Mouse (Mus musculus) intestine, embryonic 16.5 days (tissue): ENCODE data around the gene Naa38. TPM values are rescaled to one million over a fixed set of nuclear protein-coding genes. Genes with fewer than 3 reads are reported as not detected.

Source experiments
- ATAC-seq: fragments of 200-750 bp; cut with Nextera tagmentation; 2 replicates; pipeline ENCODE4 v1.8.0; 2017; ENCODE audit warnings: moderate TSS enrichment, moderate library complexity
- H3K27ac ChIP-seq: fragments of 300-500 bp; sonication (generic); 2 replicates; pipeline ENCODE4 v1.5.1; 2014; ENCODE audit warnings: mild to moderate bottlenecking, low read length
- H3K27me3 ChIP-seq: fragments of 300-500 bp; sonication (generic); replicated peaks from 2 replicates; pipeline ENCODE4 v1.6.1; 2014; ENCODE audit warnings: low read length, control low read depth, mixed read lengths; ENCODE audit not compliant: control insufficient read depth, insufficient read depth
- H3K36me3 ChIP-seq: fragments of 300-500 bp; sonication (generic); 2 replicates; pipeline ENCODE4 v1.6.1; 2014; ENCODE audit warnings: low read length, control low read depth; ENCODE audit not compliant: control insufficient read depth, insufficient read depth
- H3K4me1 ChIP-seq: fragments of 300-500 bp; sonication (generic); 2 replicates; pipeline ENCODE4 v1.6.1; 2014; ENCODE audit warnings: low read length, control low read depth, mixed read lengths; ENCODE audit not compliant: control insufficient read depth, insufficient read depth
- H3K4me2 ChIP-seq: fragments of 300-500 bp; sonication (generic); 2 replicates; pipeline ENCODE4 v1.6.1; 2014; ENCODE audit warnings: low read depth, low read length, control low read depth
- H3K4me3 ChIP-seq: fragments of 300-500 bp; sonication (generic); 2 replicates; pipeline ENCODE4 v1.5.1; 2014; ENCODE audit warnings: mild to moderate bottlenecking, low read length
- H3K9ac ChIP-seq: fragments of 300-500 bp; sonication (generic); 2 replicates; pipeline ENCODE4 v1.6.1; 2014; ENCODE audit warnings: low read depth, low read length
- H3K9me3 ChIP-seq: fragments of 300-500 bp; sonication (generic); 2 replicates; pipeline ENCODE4 v1.6.1; 2016; ENCODE audit warnings: low read length, control low read depth; ENCODE audit not compliant: control insufficient read depth
- WGBS: fragments of 180-500 bp; shearing (Covaris S2); extraction: QIAGEN DNeasy Blood & Tissue Kit; methylation state at CpG from one replicate; pipeline ENCODE4 v1.1.7; 2014; 5-methylcytosine and 5-hydroxymethylcytosine counted together
- polyA plus RNA-seq: library from polyadenylated mRNA; unstranded; fragments of >200 nt; fragmentation: Nextera tagmentation; extraction: Ambion mirVana; gene quantifications from 2 replicates; pipeline ENCODE4 v1.2.1, GENCODE M21; 2015

The Naa38 gene
- polyA plus RNA-seq, 1 experiment from 2014 or later, result 170 TPM

DNA sequence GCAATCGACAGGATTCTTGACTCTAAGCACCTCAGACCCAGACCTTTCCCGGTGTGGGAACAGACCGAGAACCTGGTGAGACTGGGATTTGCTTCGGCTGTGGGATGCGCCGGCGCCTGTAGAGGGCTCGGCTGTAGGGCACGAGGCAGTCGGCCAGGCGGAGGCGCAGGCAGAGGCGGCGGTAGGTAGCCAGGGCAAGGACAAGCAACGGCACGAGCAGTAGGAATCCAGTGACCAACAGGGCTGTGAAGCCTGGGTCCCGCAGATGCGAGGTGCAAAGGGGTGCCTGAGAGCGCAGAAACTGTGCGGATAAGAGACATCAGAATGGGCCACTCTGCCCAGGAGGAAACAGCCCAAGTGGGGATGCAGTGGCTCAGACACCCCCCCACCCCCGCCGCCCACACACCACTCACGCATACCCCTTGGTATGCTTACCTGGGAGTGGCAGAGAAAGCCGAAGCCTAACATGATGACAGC, 2.3 kb downstream of the Naa38 start:
- H3K4me3 ChIP-seq, result peak overlapping the region; percentile 30
- H3K9me3 ChIP-seq, result no peaks in the 10 kb centered on the region
- peak overlapping the region; percentile 7 for H3K4me2 ChIP-seq
- no peaks in the 10 kb centered on the region for H3K27me3 ChIP-seq
- 31% methylated on average over 24 of the region's 24 CpGs for WGBS
- H3K27ac ChIP-seq, result peak overlapping the region; percentile 49
- peaks cover 14% of the 10 kb centered on the region for H3K36me3 ChIP-seq
- peak overlapping the region; percentile 58 for H3K9ac ChIP-seq
- no peak for ATAC-seq
- H3K4me1 ChIP-seq, result peaks cover 36% of the 10 kb centered on the region

DNA sequence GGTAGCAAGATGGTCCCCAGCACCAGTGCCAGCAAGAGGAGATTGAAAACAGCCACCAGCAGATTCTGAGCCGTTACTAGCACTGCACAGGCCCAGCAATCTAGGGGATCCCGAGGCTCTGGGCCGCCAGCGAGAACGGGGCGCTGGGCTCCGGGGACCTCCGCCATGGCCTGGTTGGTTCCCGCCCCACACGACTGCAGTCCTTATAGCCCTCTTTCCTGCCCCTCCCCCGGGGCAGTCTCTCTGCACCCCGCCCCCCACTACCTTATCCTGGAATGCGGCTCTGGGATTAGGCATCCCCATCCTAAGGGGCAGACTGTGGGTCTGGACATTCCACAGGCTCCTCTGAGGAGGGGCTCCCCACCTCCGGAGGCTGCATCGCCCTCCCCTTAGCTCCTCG, 2.8 kb downstream of the Naa38 start, which contains the start of gene Tmem88:
TSS of gene Tmem88 (minus strand) at position 176 of the 400 bp plus-strand sequence.
- H3K9me3 ChIP-seq, result no peaks in the 10 kb centered on the region
- peaks cover 14% of the 10 kb centered on the region for H3K36me3 ChIP-seq
- H3K27ac ChIP-seq, result peak within 1 kb of the TSS; percentile 49
- peak within 1 kb of the TSS; percentile 58 for H3K9ac ChIP-seq
- peak within 1 kb of the TSS; percentile 7 for H3K4me2 ChIP-seq
- H3K4me3 ChIP-seq, result peak within 1 kb of the TSS; percentile 69
- H3K27me3 ChIP-seq, result no peaks in the 10 kb centered on the region
- WGBS, result 27% methylated on average over 16 of the region's 16 CpGs
- no peak for ATAC-seq
- H3K4me1 ChIP-seq, result peaks cover 36% of the 10 kb centered on the region

DNA sequence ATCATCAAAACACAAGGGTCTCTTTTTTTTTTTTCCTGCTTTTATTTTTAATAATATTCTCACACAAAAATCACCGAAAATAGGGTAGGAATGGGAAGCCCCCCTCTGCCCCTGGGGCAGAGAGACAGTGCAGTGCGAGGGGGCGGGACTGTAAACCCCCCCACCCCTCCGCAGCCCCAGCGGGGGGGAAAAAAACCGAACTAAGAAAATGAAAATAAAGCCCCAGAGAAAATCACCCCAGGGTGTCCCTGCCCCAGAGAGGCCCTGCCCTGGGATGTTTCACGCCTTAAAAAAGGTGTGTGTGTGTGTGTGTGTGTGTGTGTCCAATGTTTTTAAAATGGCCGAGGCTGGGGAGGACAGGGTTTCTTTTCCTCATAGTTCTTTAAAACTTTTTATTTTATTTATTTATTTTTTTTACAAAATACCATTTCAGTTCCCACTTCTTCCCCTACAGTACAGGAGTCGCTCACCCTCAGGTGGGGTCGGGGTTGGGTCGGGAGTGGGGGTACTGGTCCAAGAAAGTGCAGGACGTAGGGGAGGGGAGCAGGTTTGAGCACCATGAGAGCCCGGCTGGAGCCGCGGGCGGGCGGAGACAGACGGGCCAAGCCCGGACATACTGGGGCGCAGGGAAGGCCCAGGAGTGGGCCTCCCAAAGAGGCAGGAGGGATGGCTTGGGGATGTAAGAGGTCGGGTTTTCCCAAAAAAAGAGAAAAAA, 3.4 kb downstream of the Naa38 start:
- Histone ChIP-seq H3K9me3 (no peaks in the 10 kb centered on the region), H3K9ac (peak overlapping the region; percentile 58), H3K27me3 (no peaks in the 10 kb centered on the region), H3K27ac (peak overlapping the region; percentile 24; the same call in 1 of the 2 replicates), H3K4me2 (peak overlapping the region; percentile 7; the same call in 1 of the 2 replicates), H3K36me3 (peaks cover 19% of the 10 kb centered on the region), H3K4me1 (peaks cover 36% of the 10 kb centered on the region), H3K4me3 (peak overlapping the region; percentile 30)
- ATAC-seq, result no peak
- 38% methylated on average over 21 of the region's 21 CpGs for WGBS

DNA sequence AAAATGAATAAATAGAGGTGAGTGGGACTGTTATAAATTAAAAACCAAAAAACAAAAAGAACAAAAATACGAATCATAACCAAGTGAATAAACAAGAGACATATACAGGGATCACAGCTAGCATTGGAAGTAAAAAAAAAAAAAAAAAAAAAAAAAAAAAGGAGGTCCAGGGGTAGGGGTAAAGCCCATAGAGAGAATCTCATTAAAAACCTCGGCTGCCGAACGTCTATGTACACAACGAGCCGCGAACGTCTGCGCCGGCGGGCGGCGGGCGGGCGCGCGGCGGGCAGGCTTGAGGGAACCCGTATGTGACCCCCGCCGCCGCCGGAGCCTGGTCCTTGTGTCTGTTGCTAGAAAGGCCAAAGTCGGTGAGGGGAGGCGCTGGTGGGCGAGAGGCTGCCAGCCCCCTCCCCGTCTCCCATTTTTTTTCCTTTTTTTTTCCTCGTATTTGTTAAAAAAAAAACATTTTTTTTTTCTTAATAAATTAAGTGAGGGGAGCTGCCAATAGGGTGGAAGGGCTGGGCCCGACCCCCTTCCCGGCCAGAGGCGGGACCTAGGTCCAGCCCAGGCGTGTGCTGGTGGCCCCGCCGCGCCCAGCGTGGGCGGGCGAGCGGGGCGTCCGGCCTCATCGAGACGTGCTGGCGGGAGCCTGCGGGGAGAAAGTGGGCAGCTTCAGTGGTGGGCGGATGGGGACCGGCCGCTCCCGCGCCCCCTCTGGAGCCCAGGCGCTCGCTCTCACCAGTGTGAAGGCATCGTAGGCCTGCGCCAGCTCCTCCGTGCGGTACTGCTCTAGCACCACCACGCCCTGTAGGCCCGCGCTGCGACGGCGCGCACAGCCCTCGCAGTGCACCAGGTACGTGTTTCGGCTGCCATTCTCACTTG, 4.2 kb downstream of the Naa38 start:
- Histone ChIP-seq H3K4me1 (peaks cover 36% of the 10 kb centered on the region), H3K36me3 (peaks cover 27% of the 10 kb centered on the region), H3K27ac (no peak overlapping the region), H3K9ac (peak overlapping the region; percentile 47; the same call in 1 of the 2 replicates), H3K4me2 (no peak overlapping the region), H3K9me3 (no peaks in the 10 kb centered on the region), H3K27me3 (no peaks in the 10 kb centered on the region), H3K4me3 (no peak overlapping the region; the same call in 1 of the 2 replicates)
- WGBS, result 43% methylated on average over 66 of the region's 66 CpGs
- no peak for ATAC-seq

DNA sequence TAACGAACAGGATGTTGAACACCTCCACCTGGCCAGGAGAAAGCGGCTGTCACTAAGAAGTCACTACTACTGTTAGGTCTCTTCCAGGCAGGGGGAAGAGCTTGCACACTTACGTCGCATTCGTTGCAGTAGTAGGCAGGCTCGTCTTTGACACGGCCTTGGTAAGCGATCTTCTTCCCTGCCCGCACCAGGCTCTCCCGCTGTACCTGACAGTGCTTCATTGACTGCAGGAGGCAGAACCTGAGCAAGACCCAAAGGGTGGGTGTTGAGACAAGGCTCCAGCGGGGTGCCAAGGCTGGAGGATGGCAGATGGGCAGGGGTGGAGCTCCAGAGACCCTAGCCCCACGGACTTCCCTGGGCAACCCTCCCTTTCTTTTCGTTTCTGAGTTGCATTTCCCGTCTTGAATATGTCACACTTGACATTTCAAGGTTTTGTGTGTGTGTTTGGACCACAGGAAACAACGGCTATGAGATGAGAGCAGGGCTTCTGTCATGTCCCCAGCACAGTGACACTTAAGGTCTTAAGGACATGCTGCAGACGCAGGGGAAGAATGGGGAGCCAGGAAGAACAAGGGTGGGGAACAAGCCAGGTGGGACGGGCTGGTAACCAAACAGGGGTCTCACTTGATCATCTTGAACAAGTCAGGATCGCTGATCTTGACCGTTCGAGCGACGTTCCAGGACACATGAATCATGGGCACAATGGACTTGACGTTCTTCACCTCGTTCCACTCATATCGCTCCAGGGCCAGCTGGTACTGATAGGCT, 5.0 kb downstream of the Naa38 start:
- H3K9ac ChIP-seq, result 0 out of 2 replicates have a peak overlapping the region, but pooled peaks have one; percentile 47
- H3K9me3 ChIP-seq, result no peaks in the 10 kb centered on the region
- no peak overlapping the region for H3K27ac ChIP-seq
- no peak overlapping the region for H3K4me2 ChIP-seq
- peaks cover 31% of the 10 kb centered on the region for H3K36me3 ChIP-seq
- no peaks in the 10 kb centered on the region for H3K27me3 ChIP-seq
- H3K4me3 ChIP-seq, result no peak overlapping the region; the same call in 1 of the 2 replicates
- ATAC-seq, result no peak
- peaks cover 36% of the 10 kb centered on the region for H3K4me1 ChIP-seq
- WGBS, result 75% methylated on average over 25 of the region's 25 CpGs

DNA sequence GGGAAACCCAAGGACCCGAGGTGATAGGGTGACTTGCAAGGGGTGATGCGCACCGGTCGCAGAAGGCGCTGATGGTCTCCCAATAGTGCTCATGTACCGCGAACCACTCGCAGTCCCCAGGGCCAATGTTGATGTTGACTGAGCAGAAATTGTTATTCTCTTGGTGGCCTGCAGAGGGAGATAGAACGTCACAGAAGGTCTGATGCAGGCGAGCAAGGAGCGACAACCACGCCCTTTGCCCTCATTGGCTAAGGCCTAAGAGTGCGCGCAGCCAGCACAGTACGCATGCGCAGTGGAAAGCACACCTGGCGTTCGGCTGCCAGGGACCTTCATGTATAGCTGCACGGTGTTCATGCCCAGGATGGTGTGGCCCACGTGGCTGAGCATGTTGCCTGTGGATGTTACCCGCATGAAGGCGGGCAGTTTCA, 5.9 kb downstream of the Naa38 start:
- Histone ChIP-seq H3K36me3 (peaks cover 40% of the 10 kb centered on the region), H3K9me3 (no peaks in the 10 kb centered on the region), H3K4me2 (no peak overlapping the region), H3K27me3 (no peaks in the 10 kb centered on the region), H3K9ac (peak overlapping the region; percentile 29; the same call in 1 of the 2 replicates), H3K27ac (peak overlapping the region; percentile 8; the same call in 1 of the 2 replicates), H3K4me1 (peaks cover 36% of the 10 kb centered on the region), H3K4me3 (no peak overlapping the region)
- WGBS, result 18% methylated on average over 22 of the region's 22 CpGs
- peak; percentile 79 for ATAC-seq

DNA sequence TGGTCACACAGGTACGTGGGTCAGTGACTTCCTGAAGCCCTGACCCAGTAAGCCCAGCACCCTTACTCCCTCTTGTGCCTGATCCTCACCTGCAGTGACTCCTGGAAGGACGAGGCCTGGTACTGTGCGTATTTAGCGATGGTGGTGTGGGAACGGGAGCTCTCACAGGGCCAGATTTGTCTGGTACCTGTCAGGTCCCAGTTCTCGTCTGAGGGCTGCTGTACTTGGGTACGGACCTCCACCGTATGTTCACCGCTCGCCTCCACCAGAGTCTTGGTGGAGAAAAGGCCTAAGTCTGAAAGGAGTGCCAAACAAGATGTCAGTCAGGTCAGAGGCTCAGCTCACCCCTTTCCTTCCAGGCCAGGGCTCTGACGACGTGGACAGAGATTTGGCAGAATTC, 6.7 kb downstream of the Naa38 start:
- Histone ChIP-seq H3K27ac (no peak overlapping the region), H3K36me3 (peaks cover 47% of the 10 kb centered on the region)
- WGBS, result 86% methylated on average over 12 of the region's 12 CpGs

DNA sequence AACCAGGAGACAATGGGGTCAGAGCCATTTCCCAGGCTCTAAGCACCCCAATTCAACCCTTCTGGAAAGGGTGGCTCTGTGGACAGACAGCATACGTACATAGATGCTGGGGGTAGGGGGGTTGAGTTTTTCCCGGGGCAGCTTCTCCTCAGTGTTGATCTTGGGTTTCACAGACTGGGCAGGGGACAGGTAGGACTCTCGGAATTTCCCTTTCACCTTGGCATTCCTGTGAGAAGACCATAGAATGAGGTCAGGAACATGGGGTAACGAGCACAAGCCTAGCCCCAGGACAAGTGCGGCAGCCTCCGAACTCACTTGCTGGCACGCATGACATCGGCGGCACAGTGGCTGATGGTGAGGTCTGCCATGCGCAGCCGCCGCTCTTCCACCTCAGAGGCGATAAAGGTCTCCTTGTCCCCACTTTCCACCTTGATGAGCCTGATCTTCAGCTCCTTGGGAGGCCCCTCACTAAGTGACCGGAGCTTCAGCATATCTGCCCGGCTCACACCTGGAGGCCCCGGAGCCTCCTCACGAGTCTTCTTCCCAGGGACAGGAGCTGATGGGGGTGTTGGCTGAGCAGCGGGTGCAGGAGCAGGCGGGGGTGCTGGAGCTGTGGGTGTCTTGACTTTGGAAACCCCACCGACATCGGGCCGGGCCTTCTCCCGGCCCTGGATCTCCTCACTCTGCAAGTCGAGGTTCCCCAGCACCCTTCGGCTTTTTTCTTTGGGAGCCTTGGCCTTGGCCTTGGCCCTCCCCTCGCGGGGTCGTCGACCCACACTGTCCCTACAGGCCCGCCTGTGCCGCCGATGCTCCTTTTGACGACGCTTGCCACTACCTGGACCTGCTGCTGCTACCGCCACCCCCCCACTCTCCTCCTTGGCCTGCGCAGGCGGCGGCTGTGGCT, 8.7 kb downstream of the Naa38 start:
- peaks cover 31% of the 10 kb centered on the region for H3K4me1 ChIP-seq
- H3K4me3 ChIP-seq, result no peak overlapping the region
- peaks cover 53% of the 10 kb centered on the region for H3K36me3 ChIP-seq
- WGBS, result 89% methylated on average over 38 of the region's 38 CpGs
- no peaks in the 10 kb centered on the region for H3K9me3 ChIP-seq
- no peaks in the 10 kb centered on the region for H3K27me3 ChIP-seq
- H3K9ac ChIP-seq, result no peak overlapping the region
- H3K27ac ChIP-seq, result no peak overlapping the region
- ATAC-seq, result no peak
- no peak overlapping the region for H3K4me2 ChIP-seq

More for the DNA sequence above, 6.7 kb downstream of the Naa38 start:
- Histone ChIP-seq H3K4me3 (no peak overlapping the region), H3K4me2 (no peak overlapping the region), H3K9me3 (no peaks in the 10 kb centered on the region), H3K27me3 (no peaks in the 10 kb centered on the region), H3K9ac (0 out of 2 replicates have a peak overlapping the region, but pooled peaks have one; percentile 29), H3K4me1 (peaks cover 33% of the 10 kb centered on the region)
- no peak for ATAC-seq
